Mouse (Mus musculus) frontal cortex, adult 2 months (tissue): ENCODE measurements at regions not wholly inside any gene's neighbourhood (a gene's known extent, or its start where the extent isn't known, plus 50 kb on each side); places are given as distances from the start of the nearest gene placed in this dataset.

ENCODE experiments used
- DNase-seq, 2 experiments: peaks; one replicate each; pipeline ENCODE4 v3.0.0; 2022; ENCODE audit warnings: low spot score in 1 of 2; ENCODE audit errors: extremely low spot score in 1 of 2

DNA sequence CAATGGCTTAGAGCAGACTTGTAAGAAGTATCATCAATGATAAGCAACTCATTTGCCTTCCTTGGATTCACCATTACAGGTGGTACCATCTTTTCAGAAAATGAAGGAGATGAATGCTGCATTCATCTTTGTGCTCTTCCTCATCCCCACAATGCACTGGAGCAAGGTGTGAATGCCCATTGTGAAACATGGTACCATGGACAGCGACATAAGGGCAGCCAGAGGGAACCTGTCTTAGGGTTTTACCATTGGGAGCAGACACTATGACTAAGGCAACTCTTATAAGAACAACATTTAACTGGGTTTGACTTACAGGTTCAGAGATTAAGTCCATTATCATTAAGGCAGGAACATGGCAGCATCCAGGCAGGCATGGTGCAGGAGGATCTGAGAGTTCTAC lies 60.1 kb upstream of the Kcnj6 start:
- DNase-seq: no peak

DNA sequence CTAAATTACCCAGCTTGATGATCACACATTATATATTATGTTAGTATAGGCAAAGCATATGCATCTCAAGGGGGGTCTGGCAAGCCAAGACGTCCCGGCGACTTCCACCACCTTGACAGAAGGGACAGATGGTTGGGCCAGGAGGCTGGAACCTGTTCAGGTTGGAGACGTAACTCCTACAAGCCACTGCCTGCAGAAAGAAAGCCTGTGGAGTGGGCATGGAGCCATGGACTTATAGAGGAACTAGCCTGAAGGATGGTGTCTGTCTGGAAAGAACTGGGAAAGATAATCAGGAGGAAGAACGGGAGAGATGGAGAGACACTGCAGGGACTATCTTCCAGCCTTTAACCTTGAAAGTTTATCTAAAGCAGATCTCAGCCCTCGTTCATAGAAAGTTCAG lies 66.9 kb upstream of the Kcnj6 start:
- peak in 1 of 2 experiments; percentile 16 for DNase-seq

DNA sequence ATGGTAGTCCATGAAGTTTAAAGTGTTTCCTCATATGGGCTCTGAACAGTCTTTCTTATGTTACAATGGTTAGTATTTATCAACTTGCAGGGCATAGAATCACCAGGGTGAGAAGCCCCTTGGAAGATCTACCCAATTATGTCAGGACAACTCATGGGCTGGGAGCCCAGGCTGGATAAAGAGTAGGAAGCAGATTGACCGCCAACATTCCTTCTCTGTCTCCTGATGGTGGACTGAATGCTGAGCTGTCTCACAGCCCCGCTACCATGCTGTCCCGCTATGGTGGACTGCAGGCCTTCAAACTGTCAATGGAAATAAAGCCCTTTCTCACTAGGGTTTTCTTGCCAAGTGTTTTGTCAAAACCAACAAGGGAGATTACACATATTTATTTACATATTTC lies 69.2 kb upstream of the Kcnj6 start:
- DNase-seq: no peak

DNA sequence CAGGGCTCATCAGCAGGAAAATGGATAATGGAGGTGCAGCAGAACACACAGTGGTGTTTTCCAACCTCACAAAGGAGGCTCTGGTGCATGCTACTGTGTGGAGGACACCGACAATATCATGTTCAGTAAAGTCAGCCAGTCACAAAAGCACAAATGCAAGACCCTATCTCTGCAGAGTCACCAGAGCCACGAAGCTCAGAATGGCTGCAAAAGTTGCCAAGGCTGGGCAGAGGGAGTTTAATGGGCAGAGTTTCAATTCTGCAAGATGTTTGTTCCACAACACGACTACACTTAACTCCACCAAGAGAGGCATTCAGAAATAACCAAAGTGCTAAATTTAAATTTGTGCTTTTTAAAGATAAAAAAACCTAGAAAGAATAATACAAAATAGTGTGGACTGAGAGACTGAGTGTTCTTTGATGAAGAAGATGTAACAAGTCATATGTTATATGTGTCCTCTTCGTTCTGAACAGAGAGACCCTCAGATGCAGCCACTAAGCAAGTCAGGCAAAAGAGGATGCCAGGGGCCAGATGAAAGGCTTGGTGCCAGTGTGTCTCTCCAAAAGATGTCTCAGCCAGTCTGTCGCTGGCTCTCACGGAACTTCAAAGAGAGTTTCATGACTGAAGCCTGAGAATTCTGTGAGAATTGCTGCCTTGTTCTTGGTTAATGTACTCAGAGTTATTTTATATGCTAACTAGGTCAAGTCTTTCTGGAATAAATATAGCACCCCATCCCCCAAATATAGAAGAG lies 95.1 kb upstream of the Kcnj6 start:
- DNase-seq: peak in 1 of 2 experiments; percentile 9

DNA sequence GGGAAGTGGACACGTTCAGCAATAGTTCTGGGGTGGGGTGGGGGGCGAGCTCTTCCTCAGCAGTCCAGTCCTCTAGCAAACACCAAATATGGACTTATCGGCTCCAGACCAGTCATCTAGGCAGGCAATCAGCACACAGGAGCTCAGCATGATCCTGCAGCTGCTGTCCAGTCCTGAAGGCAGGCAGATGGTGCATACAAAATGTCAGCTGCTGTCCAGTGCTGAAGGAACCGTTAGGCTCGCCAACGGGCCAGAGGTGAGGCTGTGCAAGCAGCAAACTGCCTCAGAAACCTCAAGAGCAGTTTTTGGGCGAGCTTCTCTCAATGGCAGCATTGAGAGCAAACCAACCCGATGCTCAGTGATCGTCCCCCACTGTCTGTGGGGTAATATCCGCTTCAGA lies 96.3 kb upstream of the Kcnj6 start:
- DNase-seq: no peak

DNA sequence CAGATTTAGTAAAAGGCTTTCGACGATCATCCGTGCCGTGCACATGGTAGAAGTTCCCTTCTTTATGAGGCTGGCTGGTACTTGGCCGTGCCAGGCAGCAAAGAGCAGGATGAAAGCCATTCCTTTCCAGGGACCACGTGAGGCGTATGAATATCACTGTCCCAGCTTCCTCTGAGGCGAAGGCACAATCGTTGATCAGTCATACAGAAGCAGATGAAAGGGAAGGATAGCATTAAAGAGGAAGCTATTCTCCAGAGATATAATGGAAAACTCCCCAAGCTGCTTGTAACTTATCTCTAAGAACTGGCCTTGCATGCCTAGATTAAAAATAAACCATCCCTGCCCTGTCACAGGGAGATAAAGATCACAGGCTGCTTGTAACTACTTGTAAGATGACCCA lies 103.5 kb upstream of the Kcnj6 start:
- no peak for DNase-seq

DNA sequence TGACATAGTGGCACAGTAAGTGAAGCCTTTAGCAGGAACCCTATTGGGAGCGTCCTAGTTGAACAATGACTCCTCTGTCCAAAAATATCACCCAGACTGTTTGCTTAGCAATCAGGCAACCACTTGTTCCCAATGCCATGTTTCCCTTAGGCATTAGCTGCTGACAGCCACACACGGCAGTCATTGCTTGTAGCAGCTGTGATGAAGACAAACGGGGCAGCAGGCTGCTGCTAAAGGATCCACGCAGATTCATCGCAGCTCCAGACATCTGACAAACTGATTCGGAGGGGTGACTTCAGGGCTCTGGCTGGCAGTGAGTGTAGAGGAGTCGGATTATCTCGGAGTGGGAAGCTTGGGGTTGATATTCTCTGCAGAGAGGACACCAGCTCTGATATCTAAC lies 120.0 kb upstream of the Kcnj6 start:
- peak in 1 of 2 experiments; percentile 22 for DNase-seq

DNA sequence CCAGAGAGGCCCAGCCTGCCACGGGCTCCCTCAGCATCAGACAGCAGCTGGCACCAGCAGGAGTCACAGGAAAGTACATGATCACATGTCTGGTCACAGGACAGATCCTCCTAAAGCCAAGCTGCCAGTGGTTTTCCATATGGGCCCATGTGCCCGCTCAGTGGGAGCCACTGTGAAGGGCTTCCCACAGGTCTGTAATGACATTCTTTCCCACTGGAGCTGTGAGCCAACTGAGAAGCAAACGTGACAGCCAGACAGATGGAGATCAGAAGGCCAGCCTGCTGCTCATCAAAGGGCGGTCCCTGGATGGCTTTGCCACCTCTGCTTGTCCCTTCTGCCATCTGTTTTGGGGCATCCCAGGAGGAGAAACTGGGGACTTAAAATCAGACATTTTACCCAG lies 121.8 kb upstream of the Kcnj6 start:
- DNase-seq: no peak

DNA sequence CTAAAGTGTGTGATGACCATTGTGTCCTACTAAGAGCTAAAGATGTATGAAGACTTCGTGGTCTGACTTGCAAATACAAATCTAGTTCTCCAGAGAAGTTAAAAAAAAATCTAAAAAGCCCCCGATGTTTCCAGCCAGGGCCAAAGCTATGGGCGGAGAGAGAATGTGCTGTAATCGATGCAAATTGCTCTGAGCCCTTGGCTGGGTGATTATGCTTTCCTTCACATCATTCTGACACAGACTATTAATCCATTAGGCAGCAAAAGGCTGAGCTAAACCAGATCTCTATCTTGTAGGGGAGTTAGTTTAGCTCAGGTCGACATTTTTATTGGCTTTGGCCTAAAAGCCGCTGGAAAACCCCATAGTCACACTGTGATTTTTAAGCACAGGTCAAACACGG lies 124.5 kb upstream of the Kcnj6 start:
- no peak for DNase-seq

DNA sequence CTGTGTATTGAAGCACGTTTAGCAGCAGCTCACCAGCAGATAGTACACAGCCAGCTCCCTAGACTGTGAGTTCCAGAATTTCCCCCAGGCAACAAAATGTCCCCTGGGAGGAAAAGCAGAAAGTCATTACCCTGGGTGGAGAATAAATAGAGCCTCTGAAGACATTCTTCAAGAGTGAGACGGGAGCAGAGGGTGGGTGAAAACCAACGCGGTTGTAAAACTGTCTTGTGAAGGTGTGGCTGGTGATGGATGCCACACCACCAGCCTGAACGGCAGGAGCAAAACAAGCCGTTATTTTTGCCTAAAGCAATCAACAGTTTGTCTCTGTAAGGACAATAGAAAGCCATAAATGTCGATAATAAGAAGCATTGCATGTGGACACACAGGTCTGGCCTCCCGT lies 129.7 kb upstream of the Kcnj15 start:
- DNase-seq: no peak

DNA sequence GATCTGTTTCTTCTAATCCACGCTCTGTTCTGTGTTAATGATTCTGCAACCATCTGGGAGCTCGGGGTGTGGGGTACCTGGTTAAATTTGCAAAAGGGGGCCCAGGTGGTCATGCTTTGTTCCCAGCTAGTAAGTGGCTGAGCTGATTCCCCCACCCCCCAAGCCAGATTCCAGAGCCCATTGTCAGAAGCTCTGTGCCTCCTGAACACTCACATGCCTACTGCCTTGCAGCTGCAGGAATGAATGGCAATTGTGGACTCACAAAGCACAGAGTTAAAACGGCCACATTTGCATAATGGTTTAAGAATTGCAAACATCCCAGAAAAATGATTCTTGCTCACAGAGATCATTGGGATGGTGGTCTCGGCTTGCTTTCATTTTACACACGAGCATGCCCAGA lies 125.5 kb upstream of the Kcnj15 start:
- DNase-seq: no peak

DNA sequence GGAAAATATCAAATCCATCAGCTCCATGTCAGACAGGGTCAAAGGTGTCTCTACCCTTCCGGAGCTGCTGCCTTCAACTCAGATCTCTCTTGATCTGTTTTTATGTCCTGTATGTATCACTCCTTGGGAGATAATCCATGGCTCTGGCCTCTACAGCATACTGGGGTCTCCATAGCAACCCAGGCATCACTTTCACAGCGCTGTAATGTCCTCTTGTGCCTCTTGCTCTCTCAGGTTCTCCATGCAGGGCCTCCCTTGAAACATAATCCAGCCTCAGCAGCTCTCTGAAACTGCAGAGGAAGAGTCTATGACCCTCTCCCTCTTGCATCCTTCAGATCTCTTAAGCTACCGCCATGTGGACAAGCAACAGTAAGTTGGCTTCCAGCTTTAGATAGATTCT lies 118.5 kb upstream of the Kcnj15 start:
- no peak for DNase-seq

DNA sequence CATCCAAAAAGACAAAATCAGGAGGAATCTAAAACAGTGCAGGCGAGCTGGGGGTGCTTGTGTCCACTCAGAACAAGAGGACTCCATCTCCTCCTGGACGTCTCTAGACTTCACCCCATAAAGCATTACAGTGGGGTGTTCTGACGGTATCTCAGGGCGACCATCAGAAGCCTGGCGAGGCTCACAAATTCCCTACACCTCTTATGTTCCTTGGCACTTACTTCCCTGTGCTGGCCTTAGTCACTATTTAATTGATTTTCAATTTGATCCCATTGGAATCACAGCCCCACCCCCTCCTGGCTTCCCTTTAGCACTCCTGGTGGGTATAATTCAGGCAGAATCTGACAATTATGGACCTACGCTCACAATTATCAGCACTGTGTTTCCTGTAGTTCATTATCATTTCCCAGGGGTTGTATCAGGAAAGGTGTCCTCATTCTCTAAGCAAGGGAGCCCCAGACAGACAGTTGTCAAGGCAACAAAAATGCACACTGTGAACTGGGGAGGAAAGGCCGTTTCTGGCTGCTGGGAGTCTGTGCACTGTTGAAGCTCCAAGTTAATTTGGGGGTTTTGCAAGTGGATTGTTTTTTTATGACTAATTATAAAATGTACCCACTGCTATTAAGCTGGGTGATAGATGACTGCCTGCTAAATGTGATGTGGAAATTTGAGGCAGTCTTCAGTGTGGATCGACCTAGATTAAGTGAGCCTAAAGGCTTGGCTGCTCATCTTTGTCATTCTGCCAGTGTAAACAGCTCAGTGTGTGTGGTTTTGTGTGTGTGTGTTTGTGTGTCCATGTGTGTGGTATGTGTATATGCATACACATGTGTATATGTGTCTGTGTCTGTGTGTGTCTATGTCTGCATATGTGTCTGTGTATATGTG lies 115.6 kb upstream of the Kcnj15 start:
- no peak for DNase-seq

DNA sequence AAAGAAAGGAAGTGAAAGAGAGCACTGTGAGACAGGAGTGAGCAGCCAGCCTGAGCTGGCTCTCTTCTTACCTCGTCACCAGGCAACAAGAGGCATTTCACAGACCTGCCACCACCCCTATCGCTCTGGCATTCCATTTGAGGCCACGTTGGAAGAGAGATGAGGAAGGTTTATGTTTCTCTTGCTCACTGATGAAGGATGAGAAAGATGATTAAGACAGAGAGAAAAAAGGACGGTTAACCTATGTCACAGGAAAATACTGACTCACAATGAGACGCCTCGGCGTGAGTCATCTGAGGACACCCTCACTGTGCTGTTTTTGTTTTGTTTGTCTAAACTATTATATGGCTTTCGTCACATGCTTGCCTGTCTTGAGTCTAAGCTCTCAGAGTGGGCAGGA lies 106.9 kb upstream of the Kcnj15 start:
- DNase-seq: peak in 1 of 2 experiments; percentile 15

DNA sequence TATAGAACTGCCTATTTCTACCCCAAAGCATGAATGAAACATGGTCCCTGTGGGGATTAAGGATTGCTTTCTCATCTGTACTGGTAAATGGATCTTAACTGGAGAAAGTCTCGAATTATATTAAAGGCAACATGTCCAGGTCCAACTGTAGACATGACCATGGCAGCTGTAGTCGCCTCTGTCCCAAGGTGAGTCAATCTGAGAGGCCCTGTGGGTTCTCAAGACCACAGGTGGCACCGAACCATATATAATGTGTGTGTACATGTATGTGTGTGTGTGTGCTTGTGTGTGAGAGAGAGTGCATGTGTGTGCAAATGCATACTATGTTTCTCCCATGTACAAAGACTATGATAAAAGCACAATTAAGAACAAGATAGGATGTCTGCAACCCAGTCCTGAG lies 105.9 kb upstream of the Kcnj15 start:
- no peak for DNase-seq

DNA sequence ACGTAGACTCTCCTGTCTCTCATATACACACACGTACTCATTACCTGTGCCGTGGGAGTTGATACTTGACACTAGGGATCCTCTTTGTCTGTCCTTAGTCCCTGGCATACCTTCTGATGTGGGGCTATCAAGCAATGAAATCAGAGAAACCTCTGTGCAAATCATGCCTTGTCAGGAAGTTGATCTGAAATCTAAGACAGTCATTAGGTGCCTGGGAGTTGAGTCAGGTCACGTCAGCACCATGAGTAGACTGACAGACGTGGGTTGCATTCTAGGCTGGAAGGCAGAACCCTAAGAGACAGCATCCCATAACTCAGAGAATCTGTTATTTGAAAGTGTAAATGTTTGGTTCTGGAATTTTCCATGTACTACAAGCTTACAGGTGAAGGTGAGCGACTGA lies 105.4 kb upstream of the Kcnj15 start:
- no peak for DNase-seq

DNA sequence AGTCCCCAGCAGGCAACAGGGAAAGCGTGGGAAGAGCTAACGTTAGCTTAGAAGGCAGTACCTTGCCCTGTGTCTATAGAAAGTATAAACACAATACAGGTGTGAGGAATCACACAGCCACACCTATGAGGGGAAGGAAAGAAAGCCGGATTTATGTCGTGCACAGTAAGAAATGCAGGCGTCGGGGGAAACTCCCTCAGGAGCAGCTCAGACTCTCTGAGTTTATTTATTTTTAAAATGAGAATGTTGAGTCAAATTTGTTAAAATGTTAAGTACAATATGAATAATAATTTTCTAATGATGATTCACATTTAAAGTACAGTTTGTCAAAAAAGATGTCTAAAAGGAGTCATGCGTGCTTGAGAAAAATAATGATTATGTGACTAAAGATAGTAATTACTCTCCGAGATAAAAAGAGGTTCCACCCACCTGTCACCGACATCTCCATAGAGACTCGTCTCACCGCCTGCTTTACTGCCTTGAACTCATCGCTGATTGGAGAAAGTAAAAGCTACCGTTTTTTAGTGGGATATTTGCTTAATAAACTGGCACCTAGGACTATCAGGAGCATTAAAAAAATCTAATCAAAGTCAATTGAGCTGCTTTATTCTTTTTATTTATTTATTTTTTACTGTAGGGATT lies 104.5 kb upstream of the Kcnj15 start:
- no peak for DNase-seq

DNA sequence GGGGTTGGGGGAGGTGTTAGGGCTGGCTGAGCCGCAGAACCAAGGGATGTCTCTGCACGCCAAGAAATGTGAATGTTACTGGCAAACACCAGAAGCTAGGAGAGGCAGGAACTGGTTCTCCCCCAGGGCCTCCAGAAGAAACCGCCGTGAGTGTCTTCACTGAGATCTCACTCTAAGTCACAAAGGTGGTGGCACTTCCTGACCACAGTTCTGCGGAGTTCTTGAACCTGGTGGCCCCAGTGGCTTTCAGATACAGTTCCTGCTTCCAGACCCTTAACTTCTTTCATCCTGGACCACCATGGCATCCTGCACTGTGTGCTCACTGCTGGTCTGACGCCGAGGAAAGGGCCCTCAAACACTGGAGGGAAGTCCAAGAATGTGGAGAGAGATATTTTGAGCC lies 89.0 kb upstream of the Kcnj15 start:
- DNase-seq: no peak

DNA sequence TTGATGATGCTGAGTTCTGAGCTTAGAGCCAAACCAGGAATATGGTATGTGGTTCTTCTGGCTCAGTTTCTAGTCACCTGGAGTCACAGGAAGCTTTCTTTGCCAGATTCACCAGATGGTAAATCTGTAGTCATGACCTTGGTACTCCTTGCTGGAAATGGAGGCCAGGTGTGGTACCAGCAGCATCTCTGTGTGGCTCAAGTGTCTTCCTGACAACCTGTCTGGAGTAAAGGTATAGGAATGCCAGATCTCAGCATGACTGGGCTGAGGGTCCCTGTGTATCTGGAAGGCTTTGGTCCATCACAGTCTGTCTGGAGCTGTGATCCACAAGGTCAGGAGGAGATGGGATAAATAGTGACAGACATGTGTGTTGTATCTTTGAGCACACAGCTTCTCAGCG lies 88.0 kb upstream of the Kcnj15 start:
- no peak for DNase-seq

DNA sequence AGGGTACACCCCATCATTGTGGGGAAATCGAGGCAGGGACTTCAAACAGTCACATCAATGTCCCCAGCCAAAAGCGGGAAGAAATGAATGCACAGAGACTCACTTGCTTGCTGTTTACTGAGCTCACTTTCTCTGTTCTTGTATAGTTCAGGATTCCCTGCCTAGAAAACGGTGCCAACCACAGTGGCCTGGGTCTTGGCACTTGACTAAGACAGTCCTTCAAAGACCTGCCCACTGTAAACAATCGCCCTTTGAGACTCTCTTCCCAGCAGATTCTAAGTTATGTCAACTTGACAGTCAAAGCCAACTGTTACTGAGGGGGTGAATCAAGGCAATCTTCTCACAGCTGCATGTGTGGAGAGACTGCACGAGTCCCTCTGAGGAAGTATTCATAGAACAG lies 76.8 kb upstream of the Kcnj15 start:
- DNase-seq: no peak

DNA sequence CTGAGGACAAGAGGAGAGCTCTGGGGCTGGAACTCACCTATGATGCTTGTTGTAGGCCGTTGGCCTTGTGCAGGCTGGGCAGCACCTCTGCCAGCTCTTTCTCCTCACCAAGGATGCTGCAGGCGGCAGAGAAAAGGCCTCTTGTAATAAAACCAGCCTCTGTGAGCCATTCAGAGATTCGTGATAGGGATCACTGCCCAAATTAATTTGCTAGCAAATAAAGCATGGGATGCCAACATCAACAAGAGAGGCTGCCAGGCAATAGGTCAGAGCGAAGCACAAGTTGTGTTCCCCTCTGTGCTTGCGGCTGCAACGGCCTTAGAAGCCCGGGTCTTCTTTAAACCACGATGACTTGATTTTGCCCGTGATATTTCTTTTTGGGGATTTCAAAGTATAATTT lies 72.0 kb upstream of the Kcnj15 start:
- no peak for DNase-seq

DNA sequence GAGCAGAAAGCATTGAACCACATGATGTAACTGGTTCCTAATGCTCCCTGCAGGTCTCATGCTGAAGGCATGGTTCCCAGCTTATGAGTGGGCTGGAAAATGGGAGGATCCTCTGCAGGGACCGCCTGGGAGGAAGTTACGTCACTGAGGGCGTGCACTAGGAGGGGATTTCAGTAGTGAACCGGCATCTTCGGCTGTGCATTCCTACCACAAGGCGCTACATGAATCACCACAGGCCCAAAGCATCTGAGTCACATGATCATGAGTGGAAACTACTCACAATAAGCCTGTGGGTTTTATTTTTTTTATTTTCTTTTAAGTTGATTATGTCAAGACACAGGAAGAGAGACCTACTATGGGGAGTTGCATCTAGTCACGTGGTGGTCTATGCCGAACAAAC lies 68.2 kb upstream of the Kcnj15 start:
- DNase-seq: no peak
